In the genomic region with DNA sequence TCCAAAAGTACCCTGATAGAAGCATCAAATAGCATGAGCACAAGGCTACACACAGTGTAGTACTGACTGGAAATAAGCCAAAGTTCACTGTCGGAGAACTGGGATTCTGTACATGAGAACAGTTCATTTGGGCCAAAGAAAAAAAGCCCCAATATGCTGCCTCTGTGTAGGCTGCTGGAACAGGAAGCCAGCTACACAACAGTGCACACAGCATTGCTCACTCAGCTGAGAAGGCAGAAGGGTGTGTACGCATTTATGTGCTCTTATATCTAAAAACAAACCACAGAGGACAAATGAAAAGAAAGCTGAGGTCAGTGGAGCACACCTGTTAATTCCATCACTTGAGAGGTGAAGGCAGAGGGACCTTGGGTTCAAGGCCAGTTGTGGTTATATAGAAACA, we compare ENCODE assay signal across 23 mouse cellular contexts. TPM values are rescaled to one million over a fixed set of nuclear protein-coding genes. Genes with fewer than 3 reads are reported as not detected.
DNase-seq lines count a peak whose midpoint lies in the region; ATAC-seq lines count a peak whose summit lies in the region.
"Had no signal": no experiment of that assay in that cellular context is flagged by ENCODE, and none has a peak within 500 bp of the region (broad histone marks: within the 10 kb centered on the region; RNA-seq: fewer than 3 reads in every experiment).

No protein-coding gene starts in this region.

- no peaks in the 10 kb centered on the region for H3K9me3 ChIP-seq in kidney, embryonic 16.5 days (ENCODE audit: low read length)
- H3K9me3 ChIP-seq: embryonic facial prominence, embryonic 15.5 days; forebrain, embryonic 10.5 days; heart, embryonic 10.5 days; midbrain, embryonic 15.5 days had no signal

- no peak overlapping the region for H3K9ac ChIP-seq in kidney, embryonic 16.5 days (replicated peaks; ENCODE audit: low read length)
- H3K9ac ChIP-seq: embryonic facial prominence, embryonic 15.5 days; forebrain, postnatal 0 days; midbrain, embryonic 15.5 days had no signal

- H3K27ac ChIP-seq in kidney, embryonic 16.5 days (ENCODE audit: low read length) = peak overlapping the region; percentile 71
- H3K27ac ChIP-seq: embryonic facial prominence, embryonic 15.5 days; forebrain, embryonic 10.5 days; heart, embryonic 10.5 days; midbrain, embryonic 15.5 days had no signal

- peak; percentile 81 for ATAC-seq in kidney, embryonic 16.5 days (ENCODE audit: low FRiP score, low TSS enrichment)
- peak; percentile 65 for ATAC-seq in inflammation-experienced regulatory T-cells, adult 6 months
- ATAC-seq: forebrain, postnatal 0 days; midbrain, embryonic 15.5 days had no signal

- peaks cover 3% of the 10 kb centered on the region; the same call in 1 of the 2 replicates for H3K36me3 ChIP-seq in kidney, embryonic 16.5 days (ENCODE audit: insufficient read depth, low read length)
- H3K36me3 ChIP-seq: embryonic facial prominence, embryonic 15.5 days; midbrain, embryonic 15.5 days had no signal

- 42% methylated on average over 2 of the region's 2 CpGs for WGBS in kidney, embryonic 16.5 days

- no peak for DNase-seq in kidney, postnatal 36 days
- DNase-seq in B cell, adult 2 months = peak; percentile 37 to 50
- DNase-seq in CD4-positive, CD25-positive, alpha-beta regulatory T cell, adult 2 months (ENCODE audit: low read depth, low spot score) = peak; percentile 24
- no peak for DNase-seq in cerebellum, adult 8-10 months
- no peak for DNase-seq in adrenal gland, postnatal 10 days
- no peak for DNase-seq in right cerebral cortex, postnatal 14 days
- DNase-seq: cerebellum, adult 11 months; cerebellum, postnatal 25 days; forebrain, postnatal 0 days; gastrocnemius, postnatal 36 days; heart, postnatal 10 days; kidney, adult 9 months; left cerebral cortex, postnatal 4 days; liver; lung, adult 2 months; lung, postnatal 36 days; thymus, adult 18-20 months had no signal

- no peak overlapping the region for H3K4me3 ChIP-seq in kidney, embryonic 16.5 days (ENCODE audit: low read length)
- H3K4me3 ChIP-seq: embryonic facial prominence, embryonic 15.5 days; forebrain, embryonic 10.5 days; heart, embryonic 10.5 days; midbrain, embryonic 15.5 days had no signal

- H3K4me2 ChIP-seq in kidney, embryonic 16.5 days (replicated peaks; ENCODE audit: low read depth, low read length) = no peak overlapping the region
- H3K4me2 ChIP-seq: embryonic facial prominence, embryonic 15.5 days; midbrain, embryonic 15.5 days had no signal

- no peaks in the 10 kb centered on the region for H3K27me3 ChIP-seq in kidney, embryonic 16.5 days (ENCODE audit: insufficient read depth, low read length)
- H3K27me3 ChIP-seq: embryonic facial prominence, embryonic 15.5 days; midbrain, embryonic 15.5 days had no signal

- 0 out of 2 replicates have a peak, but pooled peaks cover 3% of the 10 kb centered on the region for H3K4me1 ChIP-seq in kidney, embryonic 16.5 days (ENCODE audit: insufficient read depth, low read length)
- H3K4me1 ChIP-seq: embryonic facial prominence, embryonic 15.5 days; heart, embryonic 10.5 days; midbrain, embryonic 15.5 days had no signal

RNA-seq across cellular contexts. Expression of a gene that starts 52.7 kb away (rescaled TPM):
- 133 and 136 TPM in 2 replicates for polyA plus RNA-seq in kidney, embryonic 16.5 days (2015; fragmentation: Nextera tagmentation; extraction: Ambion mirVana)
- polyA plus RNA-seq in inflammation-experienced regulatory T-cells, adult 6 months (2017; shearing (Covaris generic)) = 10 to 100 TPM; 62.2 to 73.8 (median 68.2) TPM
- 10 to 100 TPM; 58.7 to 60.2 TPM for total RNA-seq in adrenal gland, postnatal 10 days (2021)

Comparison
In these comparisons a context has a peak if more than half of its experiments do, and no peak if none do; other contexts are left out.
1. DNase-seq: peak in B cell, adult 2 months (2 of 2) and CD4-positive, CD25-positive, alpha-beta regulatory T cell, adult 2 months (single experiment); none in kidney, postnatal 36 days (0 of 2), cerebellum, adult 8-10 months (single experiment), adrenal gland, postnatal 10 days (single experiment) and right cerebral cortex, postnatal 14 days (single experiment).